Mouse (Mus musculus) retina, postnatal 1 day (tissue): ENCODE measurements at regions not wholly inside any gene's neighbourhood (a gene's known extent, or its start where the extent isn't known, plus 50 kb on each side); places are given as distances from the start of the nearest gene placed in this dataset.

ENCODE experiments used
- DNase-seq: peaks from one replicate; pipeline ENCODE4 v3.0.0-alpha.2; 2012

DNA sequence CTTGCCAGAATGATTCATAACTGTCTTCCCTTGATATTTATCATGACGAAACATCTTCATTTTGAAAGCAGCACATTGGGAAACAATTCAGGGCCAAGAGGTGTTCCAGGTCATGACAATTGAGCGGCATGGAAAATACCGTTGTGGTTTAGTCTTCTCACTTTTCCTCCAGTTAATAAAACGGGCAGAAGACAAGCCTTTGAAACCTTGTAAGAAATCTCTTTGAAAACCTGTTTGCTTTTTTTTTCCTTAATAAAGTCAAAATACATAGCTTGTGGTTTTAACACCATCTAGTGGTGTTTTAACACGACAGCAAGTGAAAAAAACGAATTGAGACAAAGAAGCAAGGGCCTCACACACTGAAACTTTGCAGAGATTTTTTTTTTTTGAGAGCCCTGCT, 1389.0 kb upstream of the Acvr2a start:
- peak; percentile 27 for DNase-seq

GRCm38 (mm10) chr2:47429843-47430242, 1384.1 kb upstream of the Acvr2a start:
- peak; percentile 81 for DNase-seq

DNA sequence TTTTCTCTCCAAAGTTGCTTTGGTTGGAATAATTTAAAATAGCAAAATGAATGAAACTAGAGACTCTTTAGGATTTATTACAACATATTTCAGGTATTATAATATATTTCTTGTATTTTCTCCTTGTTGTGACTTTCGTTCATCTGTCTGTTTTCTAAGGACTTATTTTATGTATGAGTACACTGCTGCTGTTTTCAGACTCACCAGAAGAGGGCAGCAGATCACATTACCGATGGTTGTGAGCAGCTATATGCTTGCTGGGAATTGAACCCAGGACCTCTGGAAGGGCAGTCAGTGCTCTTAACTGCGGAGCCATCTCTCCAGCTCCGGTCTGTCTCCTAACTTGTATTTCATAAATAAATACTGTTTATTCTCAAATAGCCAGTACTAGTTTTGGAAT, 1347.9 kb upstream of the Acvr2a start:
- peak; percentile 8 for DNase-seq

DNA sequence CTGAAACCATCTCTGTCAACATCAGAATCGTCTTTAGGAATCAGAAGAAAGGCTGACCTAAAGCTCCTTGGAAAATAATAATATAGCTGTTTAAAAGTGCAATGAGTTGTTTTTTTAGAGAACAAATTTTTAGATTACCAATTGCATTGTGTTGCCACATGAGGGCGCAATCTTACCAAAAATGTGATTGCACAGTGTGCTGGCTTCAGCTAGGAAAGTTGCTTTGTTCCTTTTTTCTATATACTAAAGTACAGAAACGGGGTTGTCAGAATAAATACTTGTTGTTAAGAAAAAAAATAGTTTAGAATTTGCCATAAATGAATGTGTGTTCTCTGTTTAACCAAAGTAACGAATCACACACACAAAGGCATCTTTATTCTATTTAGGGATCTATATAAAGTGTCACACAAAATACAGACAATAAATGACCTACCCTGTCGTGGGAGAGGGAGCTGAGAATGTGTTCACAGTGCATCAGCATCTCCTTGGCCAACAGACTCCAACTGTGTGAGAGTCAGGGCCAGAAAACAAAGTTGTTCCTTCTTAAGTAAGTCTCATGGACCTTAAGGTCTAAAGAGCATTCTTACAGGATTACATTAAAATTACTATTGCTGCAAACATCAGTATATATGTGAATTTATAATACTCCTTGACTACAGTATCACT, 1321.9 kb upstream of the Acvr2a start:
- DNase-seq = peak; percentile 55
